Mouse (Mus musculus): ENCODE measurements around the gene Krt36. TPM values are rescaled to one million over a fixed set of nuclear protein-coding genes. Genes with fewer than 3 reads are reported as not detected.

Gene Krt36
- polyA plus RNA-seq, 1 experiment from 2014 or later: 0.08 TPM

DNA sequence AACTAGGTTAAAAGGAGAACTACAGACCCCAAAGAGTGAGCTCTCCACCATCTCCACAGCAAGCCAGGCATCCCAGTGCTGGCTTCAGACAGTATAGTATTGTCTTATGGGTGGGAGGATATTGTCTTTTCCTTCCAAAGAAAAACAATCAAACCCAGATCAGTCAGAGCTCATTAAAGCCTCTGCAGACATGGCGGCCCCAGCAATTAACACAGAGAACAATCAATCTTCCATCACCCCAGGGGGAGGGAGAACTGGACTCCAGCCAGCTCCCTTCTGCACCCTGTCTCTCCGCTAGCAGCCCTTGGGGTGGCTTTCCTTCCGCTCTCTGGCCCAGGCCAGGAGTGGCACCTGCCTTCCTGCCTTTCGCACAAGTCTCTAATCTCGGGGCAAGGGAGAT lies 32.3 kb upstream of the Krt36 start:
- no peak overlapping the region for H3K4me2 ChIP-seq (ENCODE audit: low read depth, severe bottlenecking)
- WGBS: 32% methylated on average over 5 of the region's 5 CpGs
- 0 out of 2 replicates have a peak, but pooled peaks cover 7% of the 10 kb centered on the region for H3K4me1 ChIP-seq (ENCODE audit: control insufficient read depth, insufficient read depth, low read length)
- no peak overlapping the region for H3K4me3 ChIP-seq (ENCODE audit: low read depth, low read length)
- ATAC-seq (ENCODE audit: insufficient number of reproducible peaks, low FRiP score, low TSS enrichment, low read depth) (no peak), DNase-seq (ENCODE audit: low spot score) (no peak)
- no peak overlapping the region for H3K9ac ChIP-seq (ENCODE audit: low read length)
- H3K9me3 ChIP-seq (ENCODE audit: control insufficient read depth, low read length): no peaks in the 10 kb centered on the region
- H3K27me3 ChIP-seq (ENCODE audit: control insufficient read depth, insufficient read depth, low read length): no peaks in the 10 kb centered on the region
- no peak overlapping the region for H3K27ac ChIP-seq (replicated peaks; ENCODE audit: low read depth, low read length)
- no peaks in the 10 kb centered on the region for H3K36me3 ChIP-seq (ENCODE audit: control insufficient read depth, insufficient read depth, low read length)

DNA sequence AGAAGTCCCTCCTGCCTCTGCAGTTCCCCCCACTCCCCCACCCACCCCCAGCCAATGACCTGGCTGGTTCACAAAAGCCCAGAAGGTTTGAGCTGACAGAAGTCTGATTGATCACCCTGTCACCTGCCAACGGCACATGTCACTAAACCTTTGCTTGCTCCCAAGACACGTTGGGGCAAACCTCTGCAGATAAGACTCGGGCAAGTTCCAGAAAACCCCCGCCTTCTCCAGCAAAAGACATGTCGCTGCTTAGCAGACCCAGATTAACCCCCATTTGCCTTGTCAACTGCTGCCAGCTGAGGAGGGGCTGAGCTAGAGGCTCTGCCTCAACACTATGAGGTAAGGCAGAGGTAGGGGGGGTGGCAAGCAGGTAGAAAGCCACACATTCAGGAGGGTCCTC lies 31.1 kb upstream of the Krt36 start:
- DNase-seq (ENCODE audit: low spot score): no peak
- 10% methylated on average over 5 of the region's 5 CpGs for WGBS
- no peak for ATAC-seq (ENCODE audit: insufficient number of reproducible peaks, low FRiP score, low TSS enrichment, low read depth)

DNA sequence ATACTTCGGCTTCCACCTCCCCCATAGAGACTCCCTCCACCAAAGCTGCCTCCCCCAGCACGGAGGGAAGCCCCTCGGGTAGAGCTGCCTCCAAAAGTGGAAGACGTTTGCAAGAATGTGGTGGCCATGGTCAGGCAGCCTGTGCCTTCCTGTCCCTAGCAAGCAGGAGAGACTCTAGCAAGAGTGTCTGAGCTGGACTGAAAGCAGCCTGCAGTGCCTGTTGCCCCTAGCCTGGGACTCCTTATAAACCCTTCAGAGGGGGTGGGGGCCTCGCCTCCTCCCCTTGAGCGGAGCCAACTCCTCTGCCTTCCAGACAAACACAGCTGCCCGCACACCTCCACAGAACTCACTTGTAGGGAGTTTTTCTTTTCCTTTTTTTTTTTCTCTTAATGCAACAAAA lies 30.3 kb upstream of the Krt36 start, which contains the start of gene Krt15:
Gene Krt15, minus strand, starts transcription at position 198 of the 400 bp plus-strand sequence.
- no peak within 1 kb of the TSS for H3K27ac ChIP-seq (replicated peaks; ENCODE audit: low read depth, low read length)
- 68% methylated on average over 7 of the region's 7 CpGs for WGBS
- H3K27me3 ChIP-seq (ENCODE audit: control insufficient read depth, insufficient read depth, low read length): no peaks in the 10 kb centered on the region
- H3K4me3 ChIP-seq (ENCODE audit: low read depth, low read length): no peak within 1 kb of the TSS
- H3K36me3 ChIP-seq (ENCODE audit: control insufficient read depth, insufficient read depth, low read length): no peaks in the 10 kb centered on the region
- no peak within 1 kb of the TSS for H3K4me2 ChIP-seq (ENCODE audit: low read depth, severe bottlenecking)
- DNase-seq (ENCODE audit: low spot score): no peak
- H3K9ac ChIP-seq (ENCODE audit: low read length): no peak within 1 kb of the TSS
- 0 out of 2 replicates have a peak, but pooled peaks cover 4% of the 10 kb centered on the region for H3K4me1 ChIP-seq (ENCODE audit: control insufficient read depth, insufficient read depth, low read length)
- no peak for ATAC-seq (ENCODE audit: insufficient number of reproducible peaks, low FRiP score, low TSS enrichment, low read depth)
- H3K9me3 ChIP-seq (ENCODE audit: control insufficient read depth, low read length): no peaks in the 10 kb centered on the region

More for the DNA sequence above, 31.1 kb upstream of the Krt36 start:
- H3K4me3 ChIP-seq (ENCODE audit: low read depth, low read length): no peak overlapping the region
- H3K27me3 ChIP-seq (ENCODE audit: control insufficient read depth, insufficient read depth, low read length): no peaks in the 10 kb centered on the region
- H3K27ac ChIP-seq (replicated peaks; ENCODE audit: low read depth, low read length): no peak overlapping the region
- no peak overlapping the region for H3K9ac ChIP-seq (ENCODE audit: low read length)
- 0 out of 2 replicates have a peak, but pooled peaks cover 7% of the 10 kb centered on the region for H3K4me1 ChIP-seq (ENCODE audit: control insufficient read depth, insufficient read depth, low read length)
- H3K4me2 ChIP-seq (ENCODE audit: low read depth, severe bottlenecking): no peak overlapping the region
- no peaks in the 10 kb centered on the region for H3K9me3 ChIP-seq (ENCODE audit: control insufficient read depth, low read length)
- no peaks in the 10 kb centered on the region for H3K36me3 ChIP-seq (ENCODE audit: control insufficient read depth, insufficient read depth, low read length)

DNA sequence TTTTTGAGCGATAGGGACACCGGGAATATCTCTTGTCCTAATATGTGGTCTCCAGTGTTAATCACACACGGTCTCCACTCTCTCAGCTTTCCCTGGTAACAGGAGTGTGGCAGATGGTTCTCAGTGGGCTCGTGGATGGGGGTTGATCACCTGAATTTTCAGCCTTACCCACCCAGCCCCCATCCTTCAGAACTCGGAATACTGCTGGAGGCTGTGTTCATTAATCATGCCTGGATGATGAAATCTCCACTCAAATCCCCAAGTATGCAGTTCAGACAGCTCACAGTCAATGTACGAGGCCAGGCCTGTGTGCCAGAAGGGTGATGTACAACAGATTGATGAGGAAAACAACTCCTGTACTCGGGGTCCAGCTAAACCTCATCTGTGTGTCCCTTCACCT lies 19.5 kb upstream of the Krt36 start:
- ATAC-seq (ENCODE audit: insufficient number of reproducible peaks, low FRiP score, low TSS enrichment, low read depth) (no peak), DNase-seq (ENCODE audit: low spot score) (no peak)
- Histone ChIP-seq H3K4me3 (ENCODE audit: low read depth, low read length) (no peak overlapping the region), H3K36me3 (ENCODE audit: control insufficient read depth, insufficient read depth, low read length) (no peaks in the 10 kb centered on the region), H3K4me1 (ENCODE audit: control insufficient read depth, insufficient read depth, low read length) (no peaks in the 10 kb centered on the region), H3K9me3 (ENCODE audit: control insufficient read depth, low read length) (no peaks in the 10 kb centered on the region), H3K9ac (ENCODE audit: low read length) (no peak overlapping the region), H3K4me2 (ENCODE audit: low read depth, severe bottlenecking) (no peak overlapping the region), H3K27me3 (ENCODE audit: control insufficient read depth, insufficient read depth, low read length) (no peaks in the 10 kb centered on the region), H3K27ac (replicated peaks; ENCODE audit: low read depth, low read length) (no peak overlapping the region)
- 68% methylated on average over 7 of the region's 7 CpGs for WGBS

GRCm38 (mm10) chr11:100121466-100121865 lies 16.0 kb upstream of the Krt36 start, which contains the start of gene Krt13:
Krt13 (minus strand) TSS chr11:100121566.
- DNase-seq (ENCODE audit: low spot score) (no peak), ATAC-seq (ENCODE audit: insufficient number of reproducible peaks, low FRiP score, low TSS enrichment, low read depth) (no peak)
- Histone ChIP-seq H3K27me3 (ENCODE audit: control insufficient read depth, insufficient read depth, low read length) (no peaks in the 10 kb centered on the region), H3K4me1 (ENCODE audit: control insufficient read depth, insufficient read depth, low read length) (no peaks in the 10 kb centered on the region), H3K4me2 (ENCODE audit: low read depth, severe bottlenecking) (no peak within 1 kb of the TSS), H3K36me3 (ENCODE audit: control insufficient read depth, insufficient read depth, low read length) (no peaks in the 10 kb centered on the region), H3K4me3 (ENCODE audit: low read depth, low read length) (no peak within 1 kb of the TSS), H3K9ac (ENCODE audit: low read length) (no peak within 1 kb of the TSS), H3K27ac (replicated peaks; ENCODE audit: low read depth, low read length) (no peak within 1 kb of the TSS), H3K9me3 (ENCODE audit: control insufficient read depth, low read length) (no peaks in the 10 kb centered on the region)
- 66% methylated on average over 3 of the region's 3 CpGs for WGBS

DNA sequence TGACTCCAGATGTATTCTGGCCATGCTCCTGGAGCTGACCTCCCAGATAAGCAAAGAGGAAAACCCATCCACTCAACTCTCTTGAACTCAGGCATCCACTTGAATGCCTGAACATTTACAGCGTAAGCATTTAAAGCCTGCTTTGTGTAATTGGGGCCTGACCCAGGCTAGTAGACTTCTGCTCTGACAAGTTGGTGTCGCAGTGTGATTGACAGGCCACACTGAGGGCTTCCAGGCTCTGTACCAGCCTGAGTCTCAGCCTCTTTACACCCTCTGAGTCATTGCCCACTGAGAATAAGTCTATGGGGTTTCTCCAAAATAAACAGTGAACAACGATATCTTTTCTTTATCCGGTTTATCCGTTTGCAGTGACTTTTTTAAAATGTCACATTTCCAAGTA lies 14.9 kb upstream of the Krt36 start:
- ATAC-seq (ENCODE audit: insufficient number of reproducible peaks, low FRiP score, low TSS enrichment, low read depth): no peak
- Histone ChIP-seq H3K9ac (ENCODE audit: low read length) (no peak overlapping the region), H3K27me3 (ENCODE audit: control insufficient read depth, insufficient read depth, low read length) (no peaks in the 10 kb centered on the region), H3K4me1 (ENCODE audit: control insufficient read depth, insufficient read depth, low read length) (no peaks in the 10 kb centered on the region), H3K36me3 (ENCODE audit: control insufficient read depth, insufficient read depth, low read length) (no peaks in the 10 kb centered on the region), H3K4me2 (ENCODE audit: low read depth, severe bottlenecking) (no peak overlapping the region), H3K27ac (replicated peaks; ENCODE audit: low read depth, low read length) (no peak overlapping the region), H3K9me3 (ENCODE audit: control insufficient read depth, low read length) (no peaks in the 10 kb centered on the region), H3K4me3 (ENCODE audit: low read depth, low read length) (no peak overlapping the region)
- no peak for DNase-seq (ENCODE audit: low spot score)
- WGBS: 89% methylated on average over 5 of the region's 5 CpGs

GRCm38 (mm10) chr11:100113742-100114029 lies 8.3 kb upstream of the Krt36 start:
- H3K4me2 ChIP-seq (ENCODE audit: low read depth, severe bottlenecking): no peak overlapping the region
- H3K9me3 ChIP-seq (ENCODE audit: control insufficient read depth, low read length): no peaks in the 10 kb centered on the region
- H3K36me3 ChIP-seq (ENCODE audit: control insufficient read depth, insufficient read depth, low read length): no peaks in the 10 kb centered on the region
- DNase-seq (ENCODE audit: low spot score) (no peak), ATAC-seq (ENCODE audit: insufficient number of reproducible peaks, low FRiP score, low TSS enrichment, low read depth) (no peak)
- WGBS: 83% methylated on average over 2 of the region's 2 CpGs
- H3K4me3 ChIP-seq (ENCODE audit: low read depth, low read length): no peak overlapping the region
- H3K27ac ChIP-seq (replicated peaks; ENCODE audit: low read depth, low read length): no peak overlapping the region
- H3K9ac ChIP-seq (ENCODE audit: low read length): no peak overlapping the region
- no peaks in the 10 kb centered on the region for H3K4me1 ChIP-seq (ENCODE audit: control insufficient read depth, insufficient read depth, low read length)
- no peaks in the 10 kb centered on the region for H3K27me3 ChIP-seq (ENCODE audit: control insufficient read depth, insufficient read depth, low read length)

- no peak for ATAC-seq (ENCODE audit: insufficient number of reproducible peaks, low FRiP score, low TSS enrichment, low read depth)
- Histone ChIP-seq H3K27ac (replicated peaks; ENCODE audit: low read depth, low read length) (no peak overlapping the region), H3K4me3 (ENCODE audit: low read depth, low read length) (no peak overlapping the region), H3K27me3 (ENCODE audit: control insufficient read depth, insufficient read depth, low read length) (no peaks in the 10 kb centered on the region), H3K4me1 (ENCODE audit: control insufficient read depth, insufficient read depth, low read length) (no peaks in the 10 kb centered on the region), H3K36me3 (ENCODE audit: control insufficient read depth, insufficient read depth, low read length) (no peaks in the 10 kb centered on the region), H3K9me3 (ENCODE audit: control insufficient read depth, low read length) (no peaks in the 10 kb centered on the region), H3K4me2 (ENCODE audit: low read depth, severe bottlenecking) (no peak overlapping the region), H3K9ac (ENCODE audit: low read length) (no peak overlapping the region)
- WGBS: 86% methylated on average over 11 of the region's 11 CpGs
- DNase-seq (ENCODE audit: low spot score): no peak
Measured at GRCm38 (mm10) chr11:100112935-100113741, 7.7 kb upstream of the Krt36 start.

Measured in limb, embryonic 11.5 days (tissue).